Mouse (Mus musculus) cerebellum, adult 2 months (tissue): Measurements from ENCODE around the gene Psme1.

Source experiments
- CTCF ChIP-seq: fragments of 200-500 bp; IDR thresholded peaks from 2 replicates; pipeline ENCODE4 v1.5.1; 2011; ENCODE audit warnings: low read depth, mild to moderate bottlenecking, control low read depth, low read length, moderate library complexity, borderline replicate concordance; ENCODE audit not compliant: insufficient read depth
- POLR2A ChIP-seq: fragments of 200-500 bp; IDR thresholded peaks from 2 replicates; pipeline ENCODE4 v1.6.1; 2011; ENCODE audit warnings: low read length, control low read depth, borderline replicate concordance; ENCODE audit not compliant: insufficient read depth

DNA sequence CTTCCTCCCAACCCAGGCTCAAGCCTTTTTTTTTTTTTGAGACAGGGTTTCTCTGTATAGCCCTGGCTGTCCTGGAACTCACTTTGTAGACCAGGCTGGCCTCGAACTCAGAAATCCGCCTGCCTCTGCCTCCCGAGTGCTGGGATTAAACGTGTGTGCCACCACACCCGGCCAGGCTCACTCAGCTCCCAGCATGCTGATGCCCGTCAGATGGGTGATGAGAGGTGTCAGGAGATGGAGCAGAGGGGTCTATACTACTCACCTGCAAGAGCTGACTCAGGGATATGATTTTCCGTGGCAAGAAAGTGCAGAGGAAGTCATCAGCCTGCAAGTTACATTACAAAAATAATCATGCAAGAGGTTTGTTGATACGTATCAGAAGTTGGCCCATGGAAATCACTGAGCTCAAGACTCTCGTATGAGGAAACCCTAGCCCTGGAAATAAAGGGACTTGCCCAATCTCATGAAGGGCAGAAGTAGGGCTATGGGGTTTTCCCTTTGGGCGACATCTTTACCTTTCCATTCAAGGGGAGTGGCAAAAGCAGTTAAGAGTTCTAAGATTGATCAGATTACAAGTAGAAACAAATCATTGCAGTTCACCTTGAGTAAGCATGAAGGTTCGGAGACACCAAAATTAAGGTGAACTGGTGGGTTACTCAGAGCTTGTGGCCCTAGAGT, 12.0 kb downstream of the Psme1 start:
- TF ChIP-seq POLR2A (no peak), CTCF (no peak)
